Mouse (Mus musculus): Measurements from ENCODE around the gene Tmbim1. TPM values are rescaled to one million over a fixed set of nuclear protein-coding genes. Genes with fewer than 3 reads are reported as not detected.

Gene Tmbim1
- total and polyA plus RNA-seq, 2 experiments from 2014 or later: 10.5 to 20.7 TPM

DNA sequence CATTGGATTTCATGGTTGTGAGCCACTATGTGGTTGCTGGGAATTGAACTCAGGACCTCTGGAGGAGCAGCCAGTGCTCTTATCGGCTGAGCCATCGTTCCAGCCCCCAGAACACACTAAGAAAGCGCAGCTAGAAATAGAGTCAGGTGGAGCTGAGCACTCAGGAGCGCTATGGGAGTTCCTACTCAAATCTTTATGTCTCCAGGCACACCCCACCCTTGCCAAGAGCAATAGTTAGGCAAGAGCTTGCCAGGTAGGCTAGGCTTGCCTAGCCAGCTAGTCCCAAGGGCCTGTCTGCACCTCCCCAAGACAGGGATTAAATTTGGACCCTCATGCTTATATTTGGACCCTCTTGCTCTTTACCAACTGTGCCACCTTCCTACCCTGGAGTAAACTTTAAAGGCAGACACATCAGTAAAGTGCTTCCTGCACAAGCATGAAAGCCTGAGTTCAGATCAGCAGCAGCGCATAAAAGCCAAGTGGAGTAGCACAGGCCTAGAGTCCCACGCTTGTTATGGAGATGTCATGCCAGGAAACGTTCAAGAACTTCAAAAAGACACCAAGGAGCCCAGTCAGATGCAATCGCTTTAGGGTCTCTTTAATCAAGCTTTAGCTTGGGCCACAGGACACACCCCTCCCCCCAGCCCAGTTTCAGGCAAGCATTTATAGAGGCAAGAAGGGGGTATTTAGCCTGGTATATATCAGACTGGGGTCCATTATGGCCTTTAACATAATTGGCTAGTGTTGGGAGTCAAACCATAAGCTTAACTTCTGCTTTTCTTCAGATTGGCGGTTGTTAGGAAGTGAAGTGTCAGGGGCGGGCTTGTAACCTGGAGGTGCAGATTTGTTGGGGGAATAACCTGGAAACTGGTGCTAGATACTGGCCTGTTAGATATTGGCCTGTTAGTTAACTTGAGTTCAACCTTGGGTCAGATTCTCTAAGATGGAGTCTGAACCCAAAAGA, 2.9 kb upstream of the Tmbim1 start:
- no peak for TF ChIP-seq CTCF (IDR thresholded peaks at IDR 0.05)
- ATAC-seq (ENCODE audit: low FRiP score): no peak
- WGBS: 80% methylated on average over 10 of the region's 10 CpGs

GRCm38 (mm10) chr1:74307146-74307545, 1.7 kb upstream of the Tmbim1 start:
- WGBS: 91% methylated on average over 1 of the region's 1 CpGs

More for the DNA sequence above, 2.9 kb upstream of the Tmbim1 start:
- Histone ChIP-seq H3K9me3 (ENCODE audit: low read length) (no peaks in the 10 kb centered on the region), H3K36me3 (ENCODE audit: insufficient read depth, low read length) (no peaks in the 10 kb centered on the region), H3K27ac (ENCODE audit: low read depth, low read length) (no peak overlapping the region), H3K4me2 (ENCODE audit: low read depth, low read length, poor library complexity, severe bottlenecking) (no peak overlapping the region), H3K4me3 (ENCODE audit: low read depth, low read length) (no peak overlapping the region), H3K9ac (replicated peaks; ENCODE audit: low read length, poor library complexity, severe bottlenecking) (no peak overlapping the region), H3K27me3 (ENCODE audit: insufficient read depth, low read length) (no peaks in the 10 kb centered on the region), H3K4me1 (ENCODE audit: insufficient read depth, low read length) (0 out of 2 replicates have a peak, but pooled peaks cover 3% of the 10 kb centered on the region)
- no peak for DNase-seq (ENCODE audit: low spot score)

DNA sequence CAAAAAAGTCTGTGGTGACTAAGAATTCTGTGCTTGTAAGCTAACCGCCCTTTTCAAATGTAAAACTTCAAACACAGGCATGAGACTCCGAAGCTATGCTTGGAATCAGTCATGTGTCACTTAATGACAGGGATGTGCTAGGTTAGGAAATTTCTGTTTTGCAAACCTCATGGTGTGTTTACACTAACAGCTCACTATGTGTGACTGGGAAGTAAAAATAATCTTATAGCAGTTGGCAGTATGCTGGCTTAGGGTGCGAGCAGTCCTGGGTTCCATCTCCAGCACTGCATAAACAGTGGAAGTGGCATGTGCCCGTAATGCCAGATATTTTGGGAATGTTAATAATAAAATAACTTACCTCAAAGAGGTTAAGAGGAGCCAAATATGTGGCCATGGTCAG, 476 bp downstream of the Tmbim1 start:
- 0 out of 2 replicates have a peak, but pooled peaks cover 3% of the 10 kb centered on the region for H3K4me1 ChIP-seq (ENCODE audit: insufficient read depth, low read length)
- H3K27me3 ChIP-seq (ENCODE audit: insufficient read depth, low read length): peaks cover 9% of the 10 kb centered on the region
- no peaks in the 10 kb centered on the region for H3K9me3 ChIP-seq (ENCODE audit: low read length)
- no peak overlapping the region for H3K9ac ChIP-seq (replicated peaks; ENCODE audit: low read length, poor library complexity, severe bottlenecking)
- H3K36me3 ChIP-seq (ENCODE audit: insufficient read depth, low read length): no peaks in the 10 kb centered on the region
- DNase-seq (ENCODE audit: low spot score) (no peak), ATAC-seq (ENCODE audit: low FRiP score) (no peak)
- no peak overlapping the region for H3K27ac ChIP-seq (ENCODE audit: low read depth, low read length)
- no peak for TF ChIP-seq CTCF (IDR thresholded peaks at IDR 0.05)
- H3K4me3 ChIP-seq (ENCODE audit: low read depth, low read length): no peak overlapping the region
- 86% methylated on average over 4 of the region's 4 CpGs for WGBS
- H3K4me2 ChIP-seq (ENCODE audit: low read depth, low read length, poor library complexity, severe bottlenecking): no peak overlapping the region

More at GRCm38 (mm10) chr1:74307146-74307545, 1.7 kb upstream of the Tmbim1 start:
- no peak overlapping the region for H3K4me3 ChIP-seq (ENCODE audit: low read depth, low read length)
- no peaks in the 10 kb centered on the region for H3K9me3 ChIP-seq (ENCODE audit: low read length)
- H3K4me1 ChIP-seq (ENCODE audit: insufficient read depth, low read length): 0 out of 2 replicates have a peak, but pooled peaks cover 3% of the 10 kb centered on the region
- DNase-seq (ENCODE audit: low spot score): no peak
- H3K27me3 ChIP-seq (ENCODE audit: insufficient read depth, low read length): peaks cover 9% of the 10 kb centered on the region
- H3K9ac ChIP-seq (replicated peaks; ENCODE audit: low read length, poor library complexity, severe bottlenecking): no peak overlapping the region
- H3K27ac ChIP-seq (ENCODE audit: low read depth, low read length): no peak overlapping the region
- H3K36me3 ChIP-seq (ENCODE audit: insufficient read depth, low read length): no peaks in the 10 kb centered on the region
- no peak for ATAC-seq (ENCODE audit: low FRiP score)
- no peak for TF ChIP-seq CTCF (IDR thresholded peaks at IDR 0.05)
- H3K4me2 ChIP-seq (ENCODE audit: low read depth, low read length, poor library complexity, severe bottlenecking): no peak overlapping the region

DNA sequence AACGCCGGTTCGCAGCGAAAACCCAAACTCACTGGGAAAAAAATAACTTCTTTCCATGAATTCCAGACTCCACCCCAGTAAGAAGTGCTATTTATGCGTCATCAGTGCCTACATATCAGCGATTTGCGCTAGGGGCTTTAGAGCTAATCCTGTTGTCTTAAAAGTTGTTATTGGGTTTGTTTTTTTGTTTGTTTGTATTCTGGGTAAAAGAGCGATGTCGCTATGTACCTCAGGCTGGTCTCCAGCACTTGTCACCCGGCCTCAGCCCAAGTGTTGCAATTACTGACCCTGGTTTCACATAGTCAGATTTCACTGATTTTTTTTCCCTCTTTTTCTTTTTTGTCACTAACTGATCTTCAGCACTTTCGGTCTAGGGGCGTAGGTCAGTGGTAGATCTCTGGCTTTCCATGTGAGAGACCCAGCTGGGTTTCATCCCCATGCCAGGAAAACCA, 1.1 kb downstream of the Tmbim1 start:
- 27% methylated on average over 12 of the region's 12 CpGs for WGBS
- peak overlapping the region; percentile 51 for H3K9ac ChIP-seq (replicated peaks; ENCODE audit: low read length, poor library complexity, severe bottlenecking)
- no peak for TF ChIP-seq CTCF (IDR thresholded peaks at IDR 0.05)
- H3K27ac ChIP-seq (ENCODE audit: low read depth, low read length): peak overlapping the region; percentile 39; the same call in 1 of the 2 replicates
- H3K4me1 ChIP-seq (ENCODE audit: insufficient read depth, low read length): 0 out of 2 replicates have a peak, but pooled peaks cover 3% of the 10 kb centered on the region
- DNase-seq (ENCODE audit: low spot score) (no peak), ATAC-seq (ENCODE audit: low FRiP score) (no peak)
- H3K9me3 ChIP-seq (ENCODE audit: low read length): no peaks in the 10 kb centered on the region
- peak overlapping the region; percentile 41 for H3K4me3 ChIP-seq (ENCODE audit: low read depth, low read length)
- H3K27me3 ChIP-seq (ENCODE audit: insufficient read depth, low read length): peaks cover 9% of the 10 kb centered on the region
- H3K4me2 ChIP-seq (ENCODE audit: low read depth, low read length, poor library complexity, severe bottlenecking): peak overlapping the region; percentile 56
- no peaks in the 10 kb centered on the region for H3K36me3 ChIP-seq (ENCODE audit: insufficient read depth, low read length)

- H3K36me3 ChIP-seq (ENCODE audit: insufficient read depth, low read length): 0 out of 2 replicates have a peak, but pooled peaks cover 3% of the 10 kb centered on the region
- peak; percentile 85 for ATAC-seq (ENCODE audit: low FRiP score)
Observed at GRCm38 (mm10) chr1:74303509-74304338, 1.7 kb downstream of the Tmbim1 start.

More at GRCm38 (mm10) chr1:74303509-74304338, 1.7 kb downstream of the Tmbim1 start:
- Histone ChIP-seq H3K27ac (ENCODE audit: low read depth, low read length) (peak overlapping the region; percentile 39; the same call in 1 of the 2 replicates), H3K27me3 (ENCODE audit: insufficient read depth, low read length) (peaks cover 9% of the 10 kb centered on the region), H3K4me3 (ENCODE audit: low read depth, low read length) (peak overlapping the region; percentile 41), H3K4me1 (ENCODE audit: insufficient read depth, low read length) (0 out of 2 replicates have a peak, but pooled peaks cover 3% of the 10 kb centered on the region), H3K4me2 (ENCODE audit: low read depth, low read length, poor library complexity, severe bottlenecking) (peak overlapping the region; percentile 56), H3K9ac (replicated peaks; ENCODE audit: low read length, poor library complexity, severe bottlenecking) (peak overlapping the region; percentile 51), H3K9me3 (ENCODE audit: low read length) (no peaks in the 10 kb centered on the region)
- WGBS: 4% methylated on average over 38 of the region's 56 CpGs
- DNase-seq (ENCODE audit: low spot score): peak; percentile 36
- no peak; the same call in 1 of the 2 replicates for TF ChIP-seq CTCF (IDR thresholded peaks at IDR 0.05)
